Mouse (Mus musculus) B cell, adult 62 days (primary cell): ENCODE measurements around the gene Ei24. TPM values are rescaled to one million over a fixed set of nuclear protein-coding genes. Genes with fewer than 3 reads are reported as not detected.

Source experiments
- total RNA-seq: library from RNA; stranded (reverse); gene quantifications from 4 replicates; pipeline ENCODE4 v1.2.4, GENCODE M21; 2023

Ei24 gene
- 38.8 to 43.6 TPM (median 41.9 TPM) in 4 replicates for total RNA-seq

DNA sequence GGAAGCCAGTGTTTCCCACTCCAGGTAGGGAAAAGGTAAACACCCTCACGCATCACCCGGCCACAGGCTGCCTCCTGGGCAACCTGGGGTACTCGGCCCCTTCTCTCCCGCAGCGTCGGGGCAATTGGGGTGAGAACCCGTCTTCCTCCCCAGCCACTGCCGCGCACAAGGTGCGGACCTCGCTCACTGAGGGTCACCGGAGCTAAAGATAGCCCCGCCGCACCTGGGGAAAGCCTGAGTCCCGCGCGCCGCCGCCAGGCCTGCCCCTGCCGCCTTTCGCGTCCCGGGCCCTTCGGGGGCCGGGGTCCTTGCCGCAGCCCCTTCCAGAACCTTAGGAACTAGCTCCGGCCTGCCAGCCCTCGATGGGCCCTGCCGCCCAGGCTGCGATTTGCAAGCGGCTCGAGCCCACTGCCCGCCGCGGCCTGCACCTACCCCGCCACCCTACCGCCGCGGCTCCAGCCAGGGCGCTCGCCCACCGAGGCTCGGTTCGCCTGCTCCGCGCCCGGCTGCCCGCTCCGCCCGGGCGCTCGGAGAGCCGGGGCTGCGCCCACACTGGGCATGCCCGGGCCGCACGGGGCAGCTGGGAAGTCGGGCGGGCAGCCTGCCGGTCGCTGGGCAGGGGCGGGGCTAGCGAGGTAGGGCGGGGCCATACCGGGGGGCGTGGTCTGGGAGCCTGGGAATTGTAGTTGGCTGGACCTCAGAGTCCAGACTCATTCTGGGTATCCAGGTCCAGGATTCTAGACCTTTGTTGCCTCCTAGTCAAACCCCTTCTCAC is at the start of gene Ei24:
Gene Ei24, minus strand, starts transcription at position 613 of the 775 bp plus-strand sequence.

GRCm38 (mm10) chr9:36821644-36822000 is 24.4 kb upstream of the Ei24 start, which contains the start of gene Fez1:
Gene Fez1, plus strand, starts transcription at chr9:36821864.

DNA sequence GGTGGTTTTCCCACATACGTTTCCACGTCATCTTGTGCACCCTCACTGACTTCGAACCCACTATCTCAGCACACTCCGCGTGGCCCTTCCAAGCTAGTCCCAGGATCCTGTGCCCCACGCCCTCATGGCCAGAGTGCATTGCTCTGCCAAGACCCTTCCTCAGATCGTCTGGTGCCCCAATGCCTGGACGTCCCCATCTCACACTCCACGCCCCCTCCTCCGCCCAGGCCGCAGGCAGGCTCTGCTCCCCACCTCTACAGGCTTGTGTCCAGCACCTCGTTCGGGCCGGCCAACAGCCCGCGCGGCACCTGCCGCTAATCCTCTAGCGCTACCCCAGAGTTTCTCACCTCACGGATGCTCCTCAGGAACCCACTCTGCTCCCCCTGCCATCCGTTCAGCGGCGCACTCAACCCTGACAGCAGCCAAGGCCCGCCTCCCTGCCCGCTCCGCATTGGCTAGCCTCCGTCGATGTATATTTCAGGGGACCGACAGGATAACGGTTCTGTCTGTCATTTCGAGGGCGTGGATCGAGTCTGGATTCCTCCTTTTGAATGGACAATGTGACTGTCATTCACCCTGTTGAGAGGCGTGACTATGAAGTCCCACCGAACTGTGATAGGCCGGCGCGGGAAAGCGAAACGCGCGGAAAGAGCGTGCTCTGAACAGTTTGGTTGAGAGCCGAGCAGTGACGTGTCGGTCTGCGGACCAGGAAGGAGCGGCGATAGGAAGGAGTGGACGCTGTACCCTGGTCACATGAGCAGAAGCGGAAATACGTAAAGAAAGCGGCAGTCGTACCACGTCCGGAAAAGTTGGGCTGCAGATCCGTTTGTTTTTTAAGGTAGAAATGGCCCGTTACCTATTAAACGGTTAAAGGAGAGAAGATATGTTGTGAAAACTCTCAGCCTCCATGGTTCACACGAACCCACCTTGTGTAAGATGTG is 29.7 kb downstream of the Ei24 start, which contains the start of gene Stt3a:
Gene Stt3a, minus strand, starts transcription at position 477 of the 941 bp plus-strand sequence.

Other genes starting within 250 kb of the Ei24 start
- not detected in 4 replicates for gene Gm17689, start 214.8 kb downstream of the Ei24 start, total RNA-seq
- gene A630095E13Rik, start 154.0 kb downstream of the Ei24 start, total RNA-seq: not detected in 4 replicates
- not detected in 4 replicates for gene Acrv1, start 104.2 kb downstream of the Ei24 start, total RNA-seq
- gene Chek1, start 70.3 kb downstream of the Ei24 start, total RNA-seq: 11.7 to 16.8 TPM (median 15.2 TPM) in 4 replicates
- 132 to 143 TPM (median 134 TPM) in 4 replicates for gene Stt3a, start 29.7 kb downstream of the Ei24 start, total RNA-seq
- not detected in 4 replicates for gene Fez1, start 24.5 kb upstream of the Ei24 start, total RNA-seq